Mouse (Mus musculus): ENCODE measurements around the gene Trim8. TPM values are rescaled to one million over a fixed set of nuclear protein-coding genes. Genes with fewer than 3 reads are reported as not detected.
A peak's percentile ranks its signal among the peaks of the same experiment; 100 is the strongest.

Trim8 gene
- polyA plus RNA-seq, 2 experiments from 2014 or later, result 15.8 to 21.3 TPM

- no peak for ATAC-seq
These were observed 20.7 kb upstream of the Trim8 start for GRCm38 (mm10) chr19:46480624-46481345.

GRCm38 (mm10) chr19:46481352-46481751 lies 20.1 kb upstream of the Trim8 start:
- ATAC-seq, result no peak

DNA sequence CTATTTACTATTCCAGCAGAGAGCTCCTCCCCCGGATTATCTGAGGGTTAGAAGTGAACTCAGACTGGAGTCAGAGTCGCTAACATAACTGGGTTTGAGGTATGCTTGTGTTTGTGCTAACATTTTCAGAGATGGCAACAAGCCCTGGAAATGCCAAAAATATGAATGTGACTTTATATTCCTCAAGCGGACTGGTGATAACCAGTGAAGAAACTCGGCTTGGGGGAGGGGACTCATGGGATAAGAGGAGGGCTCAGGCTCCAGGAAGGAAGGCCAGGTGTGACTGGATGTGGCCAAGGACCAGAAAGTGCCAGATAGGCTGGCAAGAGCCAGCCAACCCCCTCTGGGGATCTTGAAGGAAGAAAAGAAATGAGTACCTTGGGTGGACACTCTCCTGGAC lies 19.7 kb upstream of the Trim8 start:
- no peak for ATAC-seq

- no peak for ATAC-seq
These were observed 18.5 kb upstream of the Trim8 start for GRCm38 (mm10) chr19:46482896-46483516.

- no peak for ATAC-seq
These were observed 17.7 kb upstream of the Trim8 start for GRCm38 (mm10) chr19:46483701-46484328.

- no peak for ATAC-seq
These were observed 17.0 kb upstream of the Trim8 start for GRCm38 (mm10) chr19:46484518-46484917.

GRCm38 (mm10) chr19:46485847-46486246 lies 15.7 kb upstream of the Trim8 start:
- ATAC-seq, result no peak

- ATAC-seq, result no peak
These were observed 14.8 kb upstream of the Trim8 start for GRCm38 (mm10) chr19:46486709-46487108.

GRCm38 (mm10) chr19:46489448-46489847 lies 12.1 kb upstream of the Trim8 start:
- no peak for ATAC-seq

- ATAC-seq, result no peak
These were observed 10.9 kb upstream of the Trim8 start for GRCm38 (mm10) chr19:46490634-46491033.

GRCm38 (mm10) chr19:46495136-46495535 lies 6.4 kb upstream of the Trim8 start:
- ATAC-seq, result no peak

- no peak for ATAC-seq
These were observed 4.3 kb upstream of the Trim8 start for GRCm38 (mm10) chr19:46497230-46497629.

DNA sequence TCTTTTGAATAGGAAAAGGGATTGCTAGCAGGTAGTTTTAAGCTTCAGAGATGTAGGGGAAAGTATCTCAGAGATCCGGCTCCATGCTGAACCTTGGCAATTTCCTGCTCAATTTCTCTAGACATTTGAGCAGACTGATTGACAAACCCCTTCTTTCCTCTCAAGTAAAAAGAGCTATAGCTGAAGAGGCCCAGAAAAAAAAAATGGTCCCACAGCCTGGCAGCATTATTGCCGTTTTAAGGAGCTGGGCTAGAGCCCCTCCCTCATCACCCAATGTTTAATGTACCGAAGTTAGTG lies 2.0 kb upstream of the Trim8 start:
- no peak for ATAC-seq

DNA sequence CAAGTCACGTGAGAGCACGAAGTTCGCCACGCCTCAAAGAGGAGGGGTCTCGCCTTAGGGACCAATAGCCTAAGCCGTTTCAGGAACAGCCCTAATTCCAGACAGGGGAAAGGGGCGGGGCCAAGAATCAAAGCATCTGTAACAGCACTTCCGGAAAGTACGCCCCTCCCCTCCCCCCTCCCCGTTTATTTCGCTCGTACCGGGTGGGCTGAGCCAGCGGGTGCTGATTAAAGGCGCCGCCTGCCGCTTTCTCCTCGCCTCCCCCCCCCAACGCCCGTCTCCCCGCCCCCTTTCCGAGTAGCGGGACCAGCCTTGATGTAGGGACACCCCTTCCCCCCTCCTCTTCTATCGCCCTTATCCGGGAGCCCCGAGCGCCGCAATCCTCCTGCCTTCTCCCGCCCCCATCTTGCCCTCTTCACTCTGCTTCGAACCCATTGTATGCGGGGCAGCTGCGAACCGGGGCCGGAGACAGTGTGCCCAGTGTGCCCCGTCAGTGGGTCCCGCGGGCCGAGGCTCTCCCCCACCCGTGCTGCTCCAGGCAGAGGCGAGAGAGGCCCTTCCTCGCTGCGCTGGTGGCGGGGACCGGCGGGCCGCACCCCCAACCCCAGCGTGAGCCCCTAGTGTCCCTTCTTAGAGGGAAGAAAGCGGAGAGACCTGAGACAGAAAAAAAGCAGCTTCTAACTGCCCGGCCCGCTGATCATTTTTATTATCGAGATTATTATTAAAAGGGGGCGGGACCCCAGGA lies 1.5 kb upstream of the Trim8 start:
- peak; percentile 62 for ATAC-seq

DNA sequence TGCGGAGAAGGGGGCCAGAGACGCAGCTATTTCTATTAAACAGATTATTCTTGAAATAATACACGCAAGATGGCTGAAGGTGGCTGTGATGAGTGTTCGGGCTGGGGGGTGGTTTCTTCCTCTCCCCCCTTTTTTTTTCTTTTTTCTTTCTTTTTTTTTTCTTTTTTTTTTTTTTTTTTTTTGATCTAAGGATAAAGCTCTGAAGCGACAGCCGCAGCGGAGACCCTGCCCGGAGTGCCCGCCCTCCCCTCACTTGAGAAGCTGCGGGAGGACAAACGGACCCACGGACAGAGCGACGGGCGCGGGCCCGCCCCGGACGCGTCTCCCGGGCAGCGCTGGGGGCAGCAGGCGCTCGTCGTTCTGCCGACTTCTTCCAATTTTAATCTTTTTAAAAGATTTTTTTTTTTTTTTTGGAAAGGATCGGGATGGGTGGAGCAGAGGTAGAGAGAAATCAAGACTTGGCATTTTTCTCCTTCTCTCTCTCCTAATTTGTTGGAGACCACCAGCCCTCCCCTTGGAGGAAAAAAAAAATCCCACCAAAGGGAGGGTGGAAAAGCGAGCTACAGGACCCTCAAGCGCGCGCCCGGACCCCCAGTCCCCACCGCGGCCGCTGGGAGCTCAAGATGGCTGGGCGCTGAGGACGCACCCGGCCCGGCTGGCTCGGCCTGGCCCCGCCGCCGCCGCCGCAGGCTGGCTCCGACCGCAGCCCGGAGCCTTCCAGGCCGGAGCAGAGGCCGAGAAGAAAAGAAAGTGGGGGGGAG lies 741 bp upstream of the Trim8 start:
- ATAC-seq, result no peak

DNA sequence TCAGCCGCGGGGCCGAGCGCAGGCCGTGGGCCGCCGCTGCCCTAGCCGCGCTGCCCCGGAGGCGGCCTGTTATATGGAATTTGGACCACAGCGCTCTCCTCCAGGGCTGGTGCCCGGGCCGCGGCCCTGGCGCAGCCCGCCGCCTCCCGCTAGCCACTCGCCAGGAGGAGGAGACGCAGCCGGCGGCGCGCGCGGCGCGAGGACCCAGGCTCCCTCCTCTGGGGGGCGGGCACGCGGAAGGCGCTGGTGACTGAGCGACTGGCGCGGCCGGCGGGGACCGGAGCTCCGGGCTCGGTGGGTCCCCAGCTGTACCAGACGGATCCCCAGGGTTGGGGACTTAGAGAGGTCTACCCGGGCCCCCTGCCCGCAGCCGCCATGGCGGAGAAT lies 560 bp downstream of the Trim8 start:
- no peak for ATAC-seq

DNA sequence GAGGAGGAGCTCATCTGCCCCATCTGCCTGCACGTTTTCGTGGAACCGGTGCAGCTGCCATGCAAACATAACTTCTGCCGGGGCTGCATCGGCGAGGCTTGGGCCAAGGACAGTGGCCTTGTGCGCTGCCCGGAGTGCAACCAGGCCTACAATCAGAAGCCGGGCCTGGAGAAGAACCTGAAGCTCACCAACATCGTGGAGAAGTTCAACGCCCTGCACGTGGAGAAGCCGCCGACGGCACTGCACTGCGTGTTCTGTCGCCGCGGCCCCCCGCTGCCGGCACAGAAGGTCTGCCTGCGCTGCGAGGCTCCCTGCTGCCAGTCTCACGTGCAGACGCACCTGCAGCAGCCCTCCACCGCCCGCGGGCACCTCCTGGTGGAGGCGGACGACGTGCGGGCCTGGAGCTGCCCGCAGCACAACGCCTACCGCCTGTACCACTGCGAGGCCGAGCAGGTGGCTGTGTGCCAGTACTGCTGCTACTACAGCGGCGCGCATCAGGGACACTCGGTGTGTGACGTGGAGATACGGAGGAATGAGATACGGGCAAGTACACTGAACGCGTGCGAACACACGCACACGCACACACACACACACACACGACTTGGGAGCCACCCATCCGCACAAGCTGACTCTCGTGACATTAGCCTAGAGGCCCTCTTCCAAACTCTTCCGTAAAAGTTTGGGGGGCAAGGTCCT lies 1.1 kb downstream of the Trim8 start:
- ATAC-seq, result peak; percentile 16

DNA sequence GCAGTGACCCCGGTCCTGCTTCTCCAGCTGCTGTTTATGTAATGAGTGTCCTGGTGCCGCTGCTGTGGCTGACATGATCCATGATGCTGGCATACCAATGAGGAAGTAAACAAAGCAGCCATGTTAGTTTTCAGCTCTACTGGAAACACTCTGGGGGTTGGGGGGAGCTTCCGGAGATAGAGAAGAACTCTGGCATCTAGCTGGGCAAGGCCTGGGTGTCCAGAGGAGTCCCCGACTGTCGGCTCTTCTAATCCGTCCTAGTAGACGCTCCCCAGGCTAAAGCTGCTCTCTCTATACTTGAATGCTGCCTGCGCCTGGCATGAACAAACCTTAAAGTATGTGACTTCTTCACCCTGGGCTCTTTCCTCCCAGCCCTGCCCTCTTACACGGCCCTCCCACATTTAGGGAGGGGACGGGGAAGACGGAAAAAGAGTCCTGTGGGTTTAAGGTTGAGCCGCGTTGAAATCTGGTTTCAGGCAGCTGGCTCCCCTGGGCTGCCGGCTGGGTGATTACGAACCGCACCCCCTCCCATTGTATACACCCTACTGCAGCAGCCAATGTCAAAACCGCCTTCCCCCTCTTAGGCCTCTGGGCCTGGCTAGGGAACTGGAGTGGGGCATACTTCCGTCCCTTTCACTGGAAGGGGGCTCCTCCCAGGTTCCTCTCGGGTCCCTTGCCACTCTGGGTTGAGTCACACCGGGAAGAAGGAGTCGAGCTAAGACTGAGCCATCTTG lies 2.0 kb downstream of the Trim8 start:
- ATAC-seq, result peak; percentile 45

DNA sequence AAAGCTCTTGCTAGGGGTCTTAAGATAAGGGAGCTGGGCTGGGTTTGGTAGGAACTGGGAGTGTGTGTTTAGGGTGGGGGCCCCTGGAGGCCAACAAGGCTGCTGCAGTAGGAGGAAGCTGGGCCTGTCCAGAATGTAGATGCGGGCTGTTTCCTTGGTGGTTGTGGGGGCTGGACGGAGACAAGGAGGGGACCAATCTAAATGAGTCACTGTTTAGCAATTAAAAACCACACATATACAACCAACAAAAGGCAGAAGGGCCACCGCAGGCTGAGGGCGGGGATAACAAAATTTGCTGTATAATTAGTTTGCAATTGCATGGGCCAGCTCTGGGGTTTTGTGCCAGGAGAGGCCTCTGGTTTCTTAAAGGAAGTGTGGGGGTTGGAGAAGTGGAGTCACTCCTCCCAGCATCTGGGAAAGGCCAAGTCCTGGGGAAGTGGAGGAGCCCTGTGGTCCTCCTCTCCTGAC lies 2.6 kb downstream of the Trim8 start:
- ATAC-seq, result peak; percentile 5

DNA sequence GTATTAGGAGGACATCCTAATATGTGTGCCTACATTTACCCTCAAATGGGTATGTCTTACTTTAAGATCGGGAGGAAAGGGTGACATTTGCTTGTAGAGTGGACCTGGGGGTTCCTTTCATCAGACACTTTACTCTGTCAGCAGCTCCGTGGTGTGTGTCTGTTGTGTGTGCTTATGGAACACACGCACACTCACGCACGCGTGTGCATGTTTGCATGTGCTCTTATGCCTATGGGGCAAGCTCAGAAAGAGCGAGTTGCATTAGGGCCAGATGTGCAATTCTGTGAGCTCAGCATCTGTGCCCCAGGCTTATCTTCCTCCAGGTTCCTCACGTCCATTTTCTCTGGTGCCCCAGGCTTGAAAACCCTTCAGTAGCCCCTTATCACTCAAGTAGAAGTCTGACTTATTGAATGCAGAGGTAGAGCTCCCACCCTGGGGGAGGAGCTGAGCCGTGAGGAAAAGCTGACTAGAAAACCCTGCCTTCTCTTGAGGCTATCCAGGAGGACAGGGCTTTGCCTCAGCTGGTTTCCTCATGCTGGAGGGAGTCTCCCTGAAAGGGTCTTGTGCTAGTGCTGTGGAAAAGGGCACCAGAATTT lies 3.4 kb downstream of the Trim8 start:
- ATAC-seq, result no peak
